Mouse (Mus musculus) kidney, embryonic 14.5 days (tissue): ENCODE data around the gene Ctrb1. TPM values are rescaled to one million over a fixed set of nuclear protein-coding genes. Genes with fewer than 3 reads are reported as not detected.
A peak's percentile ranks its signal among the peaks of the same experiment; 100 is the strongest.

Experiments
- ATAC-seq: fragments of 200-750 bp; cut with Nextera tagmentation; 2 replicates; pipeline ENCODE4 v1.8.0; 2017; ENCODE audit warnings: moderate number of reproducible peaks, mild to moderate bottlenecking, moderate TSS enrichment, moderate library complexity; ENCODE audit not compliant: low FRiP score, low TSS enrichment
- H3K27ac ChIP-seq: fragments of 300-500 bp; sonication (generic); 2 replicates; pipeline ENCODE4 v1.5.1; 2014; ENCODE audit warnings: low read depth, mild to moderate bottlenecking, low read length, moderate library complexity, mixed read lengths
- H3K27me3 ChIP-seq: fragments of 300-500 bp; sonication (generic); 2 replicates; pipeline ENCODE4 v1.6.1; 2014; ENCODE audit warnings: mild to moderate bottlenecking, low read length; ENCODE audit not compliant: control insufficient read depth, insufficient read depth
- H3K36me3 ChIP-seq: fragments of 300-500 bp; sonication (generic); 2 replicates; pipeline ENCODE4 v1.6.1; 2014; ENCODE audit warnings: low read length, mixed read lengths; ENCODE audit not compliant: control insufficient read depth, insufficient read depth
- H3K4me1 ChIP-seq: fragments of 300-500 bp; sonication (generic); 2 replicates; pipeline ENCODE4 v1.6.1; 2014; ENCODE audit warnings: low read length, mixed read lengths; ENCODE audit not compliant: control insufficient read depth, insufficient read depth
- H3K4me2 ChIP-seq: fragments of 300-500 bp; sonication (generic); replicated peaks from 2 replicates; pipeline ENCODE4 v1.6.1; 2014; ENCODE audit warnings: low read depth, mild to moderate bottlenecking, low read length
- H3K4me3 ChIP-seq: fragments of 300-500 bp; sonication (generic); 2 replicates; pipeline ENCODE4 v1.5.1; 2014; ENCODE audit warnings: mild to moderate bottlenecking, low read length
- H3K9ac ChIP-seq: fragments of 300-500 bp; sonication (generic); 2 replicates; pipeline ENCODE4 v1.6.1; 2014; ENCODE audit warnings: low read depth, mild to moderate bottlenecking, low read length, moderate library complexity
- H3K9me3 ChIP-seq: fragments of 300-500 bp; sonication (generic); 2 replicates; pipeline ENCODE4 v1.6.1; 2016; ENCODE audit warnings: low read length; ENCODE audit not compliant: control insufficient read depth
- WGBS: fragments of 180-500 bp; shearing (Covaris S2); extraction: QIAGEN DNeasy Blood & Tissue Kit; methylation state at CpG from one replicate; pipeline ENCODE4 v1.1.7; 2014; 5-methylcytosine and 5-hydroxymethylcytosine counted together
- polyA plus RNA-seq: library from polyadenylated mRNA; unstranded; fragments of >200 nt; fragmentation: Nextera tagmentation; extraction: Ambion mirVana; gene quantifications from 2 replicates; pipeline ENCODE4 v1.2.1, GENCODE M21; 2014

Ctrb1 gene
- polyA plus RNA-seq, 1 experiment from 2014 or later: not detected

- H3K4me2 ChIP-seq: no peak overlapping the region
- no peaks in the 10 kb centered on the region for H3K36me3 ChIP-seq
- no peak overlapping the region for H3K9ac ChIP-seq
- 0 out of 2 replicates have a peak, but pooled peaks cover 3% of the 10 kb centered on the region for H3K4me1 ChIP-seq
- H3K27me3 ChIP-seq: no peaks in the 10 kb centered on the region
- WGBS: 81% methylated on average over 13 of the region's 13 CpGs
- H3K9me3 ChIP-seq: no peaks in the 10 kb centered on the region
- H3K4me3 ChIP-seq: no peak overlapping the region
- ATAC-seq: peak; percentile 58; the same call in 1 of the 2 replicates
- H3K27ac ChIP-seq: no peak overlapping the region
These were observed 3.9 kb downstream of the Ctrb1 start for GRCm38 (mm10) chr8:111686881-111687280.

GRCm38 (mm10) chr8:111682521-111682920 is 8.3 kb downstream of the Ctrb1 start:
- Histone ChIP-seq H3K27me3 (no peaks in the 10 kb centered on the region), H3K36me3 (no peaks in the 10 kb centered on the region), H3K9ac (no peak overlapping the region), H3K4me3 (no peak overlapping the region), H3K4me2 (no peak overlapping the region), H3K27ac (no peak overlapping the region), H3K4me1 (0 out of 2 replicates have a peak, but pooled peaks cover 3% of the 10 kb centered on the region), H3K9me3 (no peaks in the 10 kb centered on the region)
- ATAC-seq: no peak
- 24% methylated on average over 9 of the region's 9 CpGs for WGBS

GRCm38 (mm10) chr8:111681153-111681552 is 9.7 kb downstream of the Ctrb1 start:
- 0 out of 2 replicates have a peak, but pooled peaks cover 3% of the 10 kb centered on the region for H3K4me1 ChIP-seq
- no peak overlapping the region for H3K9ac ChIP-seq
- WGBS: 82% methylated on average over 11 of the region's 11 CpGs
- no peak overlapping the region for H3K4me2 ChIP-seq
- H3K27ac ChIP-seq: no peak overlapping the region
- no peak overlapping the region for H3K4me3 ChIP-seq
- no peaks in the 10 kb centered on the region for H3K27me3 ChIP-seq
- H3K9me3 ChIP-seq: peaks cover 3% of the 10 kb centered on the region; the same call in 1 of the 2 replicates
- no peak for ATAC-seq
- H3K36me3 ChIP-seq: no peaks in the 10 kb centered on the region

- 0 out of 2 replicates have a peak, but pooled peaks cover 3% of the 10 kb centered on the region for H3K4me1 ChIP-seq
- no peaks in the 10 kb centered on the region for H3K27me3 ChIP-seq
- 43% methylated on average over 17 of the region's 17 CpGs for whole genome bisulfite sequencing
- H3K4me2 ChIP-seq: no peak overlapping the region
- no peak overlapping the region for H3K9ac ChIP-seq
- H3K9me3 ChIP-seq: peaks cover 3% of the 10 kb centered on the region; the same call in 1 of the 2 replicates
- no peak overlapping the region for H3K4me3 ChIP-seq
- no peak overlapping the region for H3K27ac ChIP-seq
- ATAC-seq: peak; percentile 34; the same call in 1 of the 2 replicates
- H3K36me3 ChIP-seq: no peaks in the 10 kb centered on the region
These were observed 10.3 kb downstream of the Ctrb1 start for GRCm38 (mm10) chr8:111680423-111681028.

GRCm38 (mm10) chr8:111678848-111679247 is 12.0 kb downstream of the Ctrb1 start:
- 0 out of 2 replicates have a peak, but pooled peaks cover 3% of the 10 kb centered on the region for H3K4me1 ChIP-seq
- WGBS: 89% methylated on average over 7 of the region's 7 CpGs
- H3K9me3 ChIP-seq: peaks cover 3% of the 10 kb centered on the region; the same call in 1 of the 2 replicates
- H3K4me2 ChIP-seq: no peak overlapping the region
- no peak overlapping the region for H3K4me3 ChIP-seq
- no peak overlapping the region for H3K27ac ChIP-seq
- ATAC-seq: no peak
- no peaks in the 10 kb centered on the region for H3K36me3 ChIP-seq
- no peak overlapping the region for H3K9ac ChIP-seq
- no peaks in the 10 kb centered on the region for H3K27me3 ChIP-seq

GRCm38 (mm10) chr8:111678111-111678510 is 12.7 kb downstream of the Ctrb1 start:
- H3K4me2 ChIP-seq: no peak overlapping the region

GRCm38 (mm10) chr8:111676237-111676636 is 14.6 kb downstream of the Ctrb1 start:
- H3K4me1 ChIP-seq: no peaks in the 10 kb centered on the region
- H3K4me2 ChIP-seq: no peak overlapping the region
- no peak for ATAC-seq
- peaks cover 3% of the 10 kb centered on the region; the same call in 1 of the 2 replicates for H3K9me3 ChIP-seq
- H3K9ac ChIP-seq: no peak overlapping the region
- H3K36me3 ChIP-seq: 0 out of 2 replicates have a peak, but pooled peaks cover 3% of the 10 kb centered on the region
- no peak overlapping the region for H3K27ac ChIP-seq
- WGBS: 76% methylated on average over 8 of the region's 8 CpGs
- H3K4me3 ChIP-seq: no peak overlapping the region
- no peaks in the 10 kb centered on the region for H3K27me3 ChIP-seq

More at GRCm38 (mm10) chr8:111678111-111678510, 12.7 kb downstream of the Ctrb1 start:
- no peak overlapping the region for H3K27ac ChIP-seq
- no peak overlapping the region for H3K4me3 ChIP-seq
- WGBS: 36% methylated on average over 3 of the region's 3 CpGs
- ATAC-seq: peak; percentile 51; the same call in 1 of the 2 replicates
- no peak overlapping the region for H3K9ac ChIP-seq
- no peaks in the 10 kb centered on the region for H3K27me3 ChIP-seq
- no peaks in the 10 kb centered on the region for H3K36me3 ChIP-seq
- H3K9me3 ChIP-seq: peaks cover 3% of the 10 kb centered on the region; the same call in 1 of the 2 replicates
- 0 out of 2 replicates have a peak, but pooled peaks cover 3% of the 10 kb centered on the region for H3K4me1 ChIP-seq

GRCm38 (mm10) chr8:111666751-111667150 is 24.1 kb downstream of the Ctrb1 start:
- Histone ChIP-seq H3K9me3 (no peaks in the 10 kb centered on the region), H3K27ac (no peak overlapping the region), H3K4me3 (no peak overlapping the region), H3K4me1 (no peaks in the 10 kb centered on the region), H3K9ac (no peak overlapping the region), H3K4me2 (no peak overlapping the region), H3K27me3 (no peaks in the 10 kb centered on the region), H3K36me3 (peaks cover 30% of the 10 kb centered on the region)
- 83% methylated on average over 2 of the region's 2 CpGs for WGBS
- ATAC-seq: no peak

GRCm38 (mm10) chr8:111662473-111662872 is 28.3 kb downstream of the Ctrb1 start:
- 96% methylated on average over 3 of the region's 3 CpGs for WGBS

More at GRCm38 (mm10) chr8:111662473-111662872, 28.3 kb downstream of the Ctrb1 start:
- no peaks in the 10 kb centered on the region for H3K27me3 ChIP-seq
- H3K36me3 ChIP-seq: peaks cover 12% of the 10 kb centered on the region; the same call in 1 of the 2 replicates
- no peak; the same call in 1 of the 2 replicates for ATAC-seq
- H3K27ac ChIP-seq: no peak overlapping the region
- H3K4me2 ChIP-seq: no peak overlapping the region
- H3K4me1 ChIP-seq: no peaks in the 10 kb centered on the region
- H3K4me3 ChIP-seq: no peak overlapping the region
- no peak overlapping the region for H3K9ac ChIP-seq
- no peaks in the 10 kb centered on the region for H3K9me3 ChIP-seq
